Mouse (Mus musculus): ENCODE measurements at regions not wholly inside any gene's neighbourhood (a gene's known extent, or its start where the extent isn't known, plus 50 kb on each side); places are given as distances from the start of the nearest gene placed in this dataset.

DNA sequence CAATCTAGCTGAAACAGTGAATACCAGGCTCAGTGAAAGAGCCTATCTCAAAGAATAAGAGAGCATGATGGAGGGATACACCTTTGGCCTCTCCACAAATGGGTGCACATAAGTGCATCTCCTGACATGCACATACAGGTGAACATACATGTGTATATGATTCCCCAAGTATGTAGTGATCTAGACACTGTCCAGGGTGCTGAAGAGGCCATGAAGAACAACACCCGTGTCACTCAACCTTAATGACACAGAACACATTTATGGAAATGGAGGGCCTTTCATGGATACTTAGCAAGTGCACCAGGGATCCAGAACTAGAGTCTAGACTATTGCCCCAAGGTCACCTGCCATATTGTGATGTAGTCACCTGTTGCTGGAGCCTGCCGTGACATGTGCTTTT lies 56.9 kb downstream of the Spata19 start:
- no peaks in the 10 kb centered on the region for H3K4me1 ChIP-seq (ENCODE audit: control insufficient read depth, insufficient read depth, low read length)
- no peak for ATAC-seq (ENCODE audit: low read depth)
- DNase-seq (ENCODE audit: low spot score), result peak; percentile 44
- no peaks in the 10 kb centered on the region for H3K36me3 ChIP-seq (ENCODE audit: control insufficient read depth, insufficient read depth, low read length)
- no peaks in the 10 kb centered on the region for H3K27me3 ChIP-seq (replicated peaks; ENCODE audit: control insufficient read depth, insufficient read depth, low read length)
- no peak overlapping the region for H3K4me3 ChIP-seq (ENCODE audit: low read depth, low read length)
- WGBS, result 64% methylated on average over 2 of the region's 2 CpGs
- no peak overlapping the region for H3K27ac ChIP-seq (replicated peaks; ENCODE audit: low read depth, low read length)
- H3K9me3 ChIP-seq (ENCODE audit: control insufficient read depth, low read length), result no peaks in the 10 kb centered on the region
- H3K9ac ChIP-seq (ENCODE audit: low read depth, low read length), result no peak overlapping the region
- no peak overlapping the region for H3K4me2 ChIP-seq (ENCODE audit: low read depth, low read length)

DNA sequence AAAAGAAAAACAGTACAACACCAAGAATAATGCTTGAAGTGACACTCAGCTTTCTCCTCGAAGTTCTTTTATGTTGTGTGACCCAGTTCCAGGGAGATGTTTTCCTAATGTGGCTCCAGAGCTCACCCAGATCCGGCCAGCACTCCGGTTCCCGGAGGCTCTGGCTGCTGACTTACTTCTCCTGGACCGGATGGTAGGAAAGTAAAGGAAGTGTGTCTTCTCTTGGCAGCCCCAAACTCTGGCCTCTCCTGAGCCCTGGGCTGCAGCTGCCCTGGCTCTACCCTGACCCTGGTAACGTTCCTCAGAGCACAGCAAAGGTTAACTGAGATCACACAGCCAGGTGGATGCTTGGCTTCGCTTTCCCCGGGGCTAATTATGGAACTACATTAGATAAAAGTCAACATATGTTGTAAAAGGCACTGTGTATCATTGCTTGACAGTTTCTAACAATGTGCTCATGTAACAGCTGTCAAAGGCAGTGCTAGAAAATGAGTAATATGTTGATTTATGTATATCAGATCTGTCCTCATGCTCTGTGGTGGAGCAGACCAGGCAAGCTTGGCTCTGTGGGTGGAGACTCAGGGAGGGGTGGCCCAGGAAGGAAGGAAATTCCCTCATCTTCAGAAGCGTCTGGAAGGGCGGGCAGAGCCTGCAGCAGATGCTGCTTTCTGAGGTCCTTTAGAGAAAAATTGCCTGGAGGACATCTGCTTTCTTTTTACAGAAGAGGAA lies 57.5 kb downstream of the Spata19 start:
- Histone ChIP-seq H3K36me3 (ENCODE audit: control insufficient read depth, insufficient read depth, low read length) (no peaks in the 10 kb centered on the region), H3K4me3 (ENCODE audit: low read depth, low read length) (no peak overlapping the region), H3K27ac (replicated peaks; ENCODE audit: low read depth, low read length) (no peak overlapping the region), H3K9me3 (ENCODE audit: control insufficient read depth, low read length) (no peaks in the 10 kb centered on the region), H3K27me3 (replicated peaks; ENCODE audit: control insufficient read depth, insufficient read depth, low read length) (no peaks in the 10 kb centered on the region), H3K9ac (ENCODE audit: low read depth, low read length) (no peak overlapping the region), H3K4me1 (ENCODE audit: control insufficient read depth, insufficient read depth, low read length) (no peaks in the 10 kb centered on the region), H3K4me2 (ENCODE audit: low read depth, low read length) (no peak overlapping the region)
- 55% methylated on average over 10 of the region's 10 CpGs for WGBS
- ATAC-seq (ENCODE audit: low read depth) (no peak), DNase-seq (ENCODE audit: low spot score) (peak; percentile 23)

DNA sequence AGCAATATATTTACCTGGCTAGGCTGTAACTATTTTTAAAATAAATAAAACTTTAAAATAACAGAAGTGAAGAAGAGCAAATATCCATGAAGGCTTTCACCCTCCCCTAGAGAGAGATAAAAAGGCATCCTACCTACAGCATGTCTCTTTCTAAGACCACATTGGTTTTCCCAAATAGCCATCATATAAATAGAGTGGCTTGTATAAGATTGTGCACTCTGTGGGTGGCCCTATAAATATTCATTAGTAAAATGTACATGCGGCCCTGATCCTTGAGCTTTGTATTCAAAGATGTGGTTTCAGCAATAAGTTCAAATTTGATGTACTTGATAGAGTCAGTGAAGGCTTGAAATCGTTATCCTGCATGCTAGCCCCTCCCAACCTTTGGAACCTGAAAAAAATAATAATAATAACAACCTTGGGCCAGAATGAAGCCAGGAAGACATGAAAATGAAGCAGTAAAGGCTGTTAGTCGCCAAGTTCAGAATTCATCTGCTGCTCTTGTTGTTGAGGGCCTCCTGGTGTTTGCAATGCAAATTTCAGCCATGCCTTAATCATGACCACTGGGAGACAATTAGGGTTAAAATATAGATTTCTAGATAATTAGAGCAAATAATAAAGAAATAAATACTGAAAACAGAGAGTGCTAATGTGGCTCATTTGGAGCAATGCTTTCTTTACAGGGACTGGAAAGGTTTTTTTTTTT lies 61.9 kb downstream of the Spata19 start:
- no peaks in the 10 kb centered on the region for H3K4me1 ChIP-seq (ENCODE audit: control insufficient read depth, insufficient read depth, low read length)
- no peaks in the 10 kb centered on the region for H3K36me3 ChIP-seq (ENCODE audit: control insufficient read depth, insufficient read depth, low read length)
- H3K9ac ChIP-seq (ENCODE audit: low read depth, low read length), result no peak overlapping the region
- H3K4me3 ChIP-seq (ENCODE audit: low read depth, low read length), result no peak overlapping the region
- WGBS, result 59% methylated on average over 3 of the region's 3 CpGs
- DNase-seq (ENCODE audit: low spot score), result no peak
- no peak overlapping the region for H3K4me2 ChIP-seq (ENCODE audit: low read depth, low read length)
- H3K9me3 ChIP-seq (ENCODE audit: control insufficient read depth, low read length), result no peaks in the 10 kb centered on the region
- H3K27ac ChIP-seq (replicated peaks; ENCODE audit: low read depth, low read length), result no peak overlapping the region
- ATAC-seq (ENCODE audit: low read depth), result no peak
- H3K27me3 ChIP-seq (replicated peaks; ENCODE audit: control insufficient read depth, insufficient read depth, low read length), result no peaks in the 10 kb centered on the region

DNA sequence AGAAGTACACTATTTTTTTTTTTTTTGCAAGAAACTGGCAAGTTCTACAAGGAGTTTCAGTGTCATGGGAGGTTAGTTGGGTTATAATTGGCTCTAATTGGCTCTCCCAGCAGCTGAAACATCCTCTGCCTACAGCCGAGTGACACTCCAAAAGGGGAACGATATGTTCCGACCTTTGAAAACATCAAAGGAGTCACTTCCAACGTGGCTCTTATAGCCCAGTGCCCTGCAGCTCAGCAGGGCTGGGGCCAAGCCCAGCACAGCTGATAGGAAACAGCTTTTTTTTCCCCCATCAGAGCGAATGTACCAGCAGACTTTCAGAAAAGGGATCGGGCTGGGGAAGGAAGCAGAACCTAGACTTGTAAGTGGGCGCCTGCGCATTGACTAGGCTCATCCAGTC lies 64.4 kb downstream of the Spata19 start:
- Histone ChIP-seq H3K4me2 (ENCODE audit: low read depth, low read length) (no peak overlapping the region), H3K4me3 (ENCODE audit: low read depth, low read length) (no peak overlapping the region), H3K36me3 (ENCODE audit: control insufficient read depth, insufficient read depth, low read length) (no peaks in the 10 kb centered on the region), H3K27ac (replicated peaks; ENCODE audit: low read depth, low read length) (no peak overlapping the region), H3K9me3 (ENCODE audit: control insufficient read depth, low read length) (no peaks in the 10 kb centered on the region), H3K27me3 (replicated peaks; ENCODE audit: control insufficient read depth, insufficient read depth, low read length) (no peaks in the 10 kb centered on the region), H3K4me1 (ENCODE audit: control insufficient read depth, insufficient read depth, low read length) (no peaks in the 10 kb centered on the region), H3K9ac (ENCODE audit: low read depth, low read length) (no peak overlapping the region)
- no peak for ATAC-seq (ENCODE audit: low read depth)
- 21% methylated on average over 8 of the region's 8 CpGs for WGBS
- DNase-seq (ENCODE audit: low spot score), result no peak

DNA sequence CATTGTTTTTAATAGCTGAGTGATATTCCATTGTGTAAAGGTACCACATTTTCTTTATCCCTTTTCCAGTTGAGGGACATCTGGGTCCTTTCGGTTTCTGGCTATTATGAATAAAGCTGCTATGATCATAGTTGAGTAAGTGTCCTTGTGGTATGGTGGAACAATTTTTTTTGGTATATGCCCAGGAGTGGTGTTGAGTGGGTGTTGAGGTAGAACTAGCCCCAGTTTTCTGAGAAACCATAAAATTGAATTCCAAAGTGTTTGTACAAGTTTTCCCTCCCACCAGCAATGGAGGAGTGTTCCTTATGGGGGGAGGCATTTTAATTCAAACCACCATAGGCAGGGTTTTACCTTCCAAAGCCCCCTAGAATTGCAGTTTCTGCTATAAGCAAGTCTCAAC lies 67.4 kb downstream of the Spata19 start:
- Histone ChIP-seq H3K4me2 (ENCODE audit: low read depth, low read length) (no peak overlapping the region), H3K27me3 (replicated peaks; ENCODE audit: control insufficient read depth, insufficient read depth, low read length) (no peaks in the 10 kb centered on the region), H3K9me3 (ENCODE audit: control insufficient read depth, low read length) (no peaks in the 10 kb centered on the region), H3K4me1 (ENCODE audit: control insufficient read depth, insufficient read depth, low read length) (no peaks in the 10 kb centered on the region), H3K9ac (ENCODE audit: low read depth, low read length) (no peak overlapping the region), H3K4me3 (ENCODE audit: low read depth, low read length) (no peak overlapping the region), H3K27ac (replicated peaks; ENCODE audit: low read depth, low read length) (no peak overlapping the region), H3K36me3 (ENCODE audit: control insufficient read depth, insufficient read depth, low read length) (no peaks in the 10 kb centered on the region)
- WGBS, result 94% methylated on average over 1 of the region's 1 CpGs
- DNase-seq (ENCODE audit: low spot score) (no peak), ATAC-seq (ENCODE audit: low read depth) (no peak)

DNA sequence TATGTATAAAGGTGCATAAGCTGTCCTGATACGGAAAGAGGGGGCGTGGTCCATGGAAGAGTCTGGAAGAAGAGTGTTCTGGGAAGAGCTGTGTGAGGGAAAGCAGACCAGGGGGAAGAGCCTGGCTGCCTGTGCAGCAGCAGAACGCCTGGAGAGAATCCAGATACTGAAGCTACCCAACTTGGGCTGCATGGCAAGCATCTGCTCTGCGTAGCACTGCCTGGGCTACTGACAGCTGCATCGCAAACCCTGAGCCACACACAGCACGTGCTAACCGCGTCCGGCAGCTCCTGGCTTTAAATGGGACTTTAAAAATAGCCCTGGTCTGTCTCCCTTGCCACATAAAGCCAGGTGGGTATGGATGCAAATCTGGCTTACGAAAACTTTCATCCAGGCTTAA lies 78.9 kb downstream of the Spata19 start:
- Histone ChIP-seq H3K4me1 (ENCODE audit: control insufficient read depth, insufficient read depth, low read length) (no peaks in the 10 kb centered on the region), H3K4me3 (ENCODE audit: low read depth, low read length) (no peak overlapping the region), H3K27ac (replicated peaks; ENCODE audit: low read depth, low read length) (no peak overlapping the region), H3K4me2 (ENCODE audit: low read depth, low read length) (no peak overlapping the region), H3K27me3 (replicated peaks; ENCODE audit: control insufficient read depth, insufficient read depth, low read length) (no peaks in the 10 kb centered on the region), H3K36me3 (ENCODE audit: control insufficient read depth, insufficient read depth, low read length) (no peaks in the 10 kb centered on the region), H3K9me3 (ENCODE audit: control insufficient read depth, low read length) (no peaks in the 10 kb centered on the region), H3K9ac (ENCODE audit: low read depth, low read length) (no peak overlapping the region)
- WGBS, result 70% methylated on average over 10 of the region's 10 CpGs
- ATAC-seq (ENCODE audit: low read depth), result no peak
- DNase-seq (ENCODE audit: low spot score), result peak; percentile 49

DNA sequence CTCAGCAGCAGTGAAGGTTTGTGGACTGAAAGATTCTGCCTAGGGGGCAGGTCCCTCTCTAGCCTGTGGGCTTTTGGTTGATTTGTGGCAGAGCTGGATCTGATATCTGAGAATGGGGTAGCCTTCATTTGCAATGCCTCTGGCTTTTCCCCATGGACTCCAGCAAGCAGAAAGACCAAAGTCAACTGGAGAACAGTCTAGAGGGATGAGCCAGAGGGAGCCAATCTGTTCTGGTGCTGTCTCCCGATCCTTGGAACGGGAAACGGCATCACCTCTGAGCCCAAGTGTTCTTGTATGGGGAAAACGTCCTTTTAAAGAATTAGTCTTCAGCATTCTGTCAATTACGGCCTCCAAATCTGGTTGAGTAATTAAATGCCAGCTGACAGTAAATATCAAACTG lies 80.0 kb downstream of the Spata19 start:
- H3K4me1 ChIP-seq (ENCODE audit: control insufficient read depth, insufficient read depth, low read length), result no peaks in the 10 kb centered on the region
- ATAC-seq (ENCODE audit: low read depth) (no peak), DNase-seq (ENCODE audit: low spot score) (no peak)
- no peaks in the 10 kb centered on the region for H3K27me3 ChIP-seq (replicated peaks; ENCODE audit: control insufficient read depth, insufficient read depth, low read length)
- no peak overlapping the region for H3K9ac ChIP-seq (ENCODE audit: low read depth, low read length)
- no peak overlapping the region for H3K4me3 ChIP-seq (ENCODE audit: low read depth, low read length)
- 80% methylated on average over 5 of the region's 5 CpGs for WGBS
- H3K27ac ChIP-seq (replicated peaks; ENCODE audit: low read depth, low read length), result no peak overlapping the region
- H3K36me3 ChIP-seq (ENCODE audit: control insufficient read depth, insufficient read depth, low read length), result no peaks in the 10 kb centered on the region
- no peaks in the 10 kb centered on the region for H3K9me3 ChIP-seq (ENCODE audit: control insufficient read depth, low read length)
- H3K4me2 ChIP-seq (ENCODE audit: low read depth, low read length), result no peak overlapping the region

DNA sequence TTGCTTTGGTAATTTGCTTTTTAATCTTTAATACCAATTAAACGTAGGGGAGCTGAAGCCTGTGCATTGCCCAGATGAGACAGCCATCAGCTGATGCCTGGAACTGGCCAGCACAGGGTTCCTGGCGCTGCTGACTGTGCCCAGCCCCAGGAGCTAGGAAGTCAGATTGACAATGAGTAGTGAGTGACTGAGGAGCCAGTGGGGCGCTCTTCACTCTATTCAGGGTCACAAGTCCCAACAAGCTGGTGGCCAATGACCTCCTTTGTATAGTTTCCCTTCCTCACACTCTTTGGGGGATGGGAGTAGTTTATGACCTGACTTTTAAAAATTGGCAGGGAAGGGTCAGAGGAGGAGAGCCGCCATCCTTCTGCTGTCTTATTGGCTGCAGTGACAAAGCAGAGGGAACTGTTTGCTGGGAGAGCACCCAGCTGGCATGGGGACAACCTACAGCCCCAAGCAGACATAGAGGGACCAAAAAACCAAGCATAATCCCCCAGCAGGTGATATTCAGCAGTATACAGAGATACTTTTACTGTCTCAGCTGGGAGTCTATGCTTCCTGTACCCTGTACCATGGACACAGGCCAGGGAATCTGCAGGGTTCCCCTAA lies 80.6 kb downstream of the Spata19 start:
- 63% methylated on average over 4 of the region's 4 CpGs for WGBS
- H3K4me1 ChIP-seq (ENCODE audit: control insufficient read depth, insufficient read depth, low read length), result no peaks in the 10 kb centered on the region
- H3K9ac ChIP-seq (ENCODE audit: low read depth, low read length), result no peak overlapping the region
- H3K9me3 ChIP-seq (ENCODE audit: control insufficient read depth, low read length), result no peaks in the 10 kb centered on the region
- H3K27ac ChIP-seq (replicated peaks; ENCODE audit: low read depth, low read length), result no peak overlapping the region
- H3K4me3 ChIP-seq (ENCODE audit: low read depth, low read length), result no peak overlapping the region
- no peak overlapping the region for H3K4me2 ChIP-seq (ENCODE audit: low read depth, low read length)
- no peaks in the 10 kb centered on the region for H3K36me3 ChIP-seq (ENCODE audit: control insufficient read depth, insufficient read depth, low read length)
- DNase-seq (ENCODE audit: low spot score) (no peak), ATAC-seq (ENCODE audit: low read depth) (no peak)
- H3K27me3 ChIP-seq (replicated peaks; ENCODE audit: control insufficient read depth, insufficient read depth, low read length), result no peaks in the 10 kb centered on the region

Measured in embryonic facial prominence, embryonic 14.5 days (tissue).